Mouse (Mus musculus) CD4-positive, CD25-positive, alpha-beta regulatory T cell (primary cell): ENCODE measurements around the gene Cend1. TPM values are rescaled to one million over a fixed set of nuclear protein-coding genes. Genes with fewer than 3 reads are reported as not detected.

Experiments
- polyA plus RNA-seq: library from polyadenylated mRNA; unstranded; fragments of 100-300 nt; shearing (Covaris generic); gene quantifications from one replicate; pipeline ENCODE4 v1.2.1, GENCODE M21; 2017

The Cend1 gene
- 0.37 TPM for polyA plus RNA-seq

DNA sequence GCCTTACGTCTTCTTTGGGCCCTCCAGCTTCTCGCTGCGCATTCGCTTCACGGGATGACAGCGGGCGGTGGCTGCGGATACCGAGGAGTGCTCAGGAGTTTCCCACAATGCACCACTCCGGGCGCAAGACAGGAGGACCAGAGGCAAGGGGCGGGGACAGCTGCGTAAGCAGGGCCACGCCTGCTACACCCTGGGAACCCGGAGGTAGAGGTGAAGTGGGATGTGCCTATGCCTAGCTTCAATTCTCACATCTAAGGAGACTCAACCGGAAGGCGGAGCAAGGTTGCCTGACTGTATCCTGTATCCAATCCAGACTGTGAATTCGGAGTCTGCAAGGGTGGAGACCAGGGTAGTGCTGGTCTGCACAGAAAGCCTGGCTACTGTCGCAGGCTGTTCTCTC lies at the start of gene Cend1:
TSS of gene Cend1 (minus strand) at position 182 of the 400 bp plus-strand sequence.

DNA sequence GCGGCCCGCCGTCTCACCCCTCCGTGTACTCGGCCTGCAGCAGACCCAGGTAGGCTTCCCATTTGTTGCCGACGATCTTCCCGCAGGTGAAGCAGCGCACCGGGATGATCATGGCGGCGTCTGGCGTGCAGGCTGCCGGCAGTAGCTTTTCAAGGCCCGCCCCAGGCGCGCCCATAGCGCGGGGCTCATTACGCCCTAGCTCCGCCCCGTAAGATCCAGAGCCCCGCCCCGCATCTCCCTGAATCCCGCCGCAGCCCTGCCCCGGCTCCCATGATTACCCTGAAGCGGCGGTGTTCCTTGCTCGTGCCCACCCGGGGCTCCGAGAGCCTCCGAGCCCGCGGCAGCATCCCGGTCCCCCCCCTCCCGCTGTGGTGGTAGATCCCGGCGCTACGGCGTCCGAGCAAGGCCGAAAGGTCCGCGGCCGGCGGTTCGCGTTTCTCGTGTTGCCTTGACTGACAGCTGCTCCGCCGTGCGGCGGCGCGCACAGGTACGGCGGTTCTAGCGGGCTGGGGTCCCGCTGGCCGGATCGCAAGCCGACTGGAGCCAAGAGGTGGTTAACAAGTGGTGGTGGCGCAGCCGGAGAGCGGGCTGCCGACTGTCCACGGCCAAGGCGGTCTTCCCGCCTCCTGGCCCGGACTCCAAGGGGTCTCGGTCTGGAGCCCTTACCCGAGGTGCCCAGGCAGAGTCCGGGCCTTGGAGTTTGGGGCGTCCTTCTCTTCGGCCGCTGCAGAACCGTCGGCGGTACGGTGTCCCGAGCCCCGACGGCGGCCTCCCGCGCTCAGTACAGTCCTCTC lies 45.9 kb upstream of the Cend1 start, which contains the start of the genes Polr2l and Tspan4:
TSS of gene Polr2l (minus strand) at position 122 of the 794 bp plus-strand sequence.
TSS of gene Tspan4 (plus strand) at position 230 of the 794 bp plus-strand sequence.

DNA sequence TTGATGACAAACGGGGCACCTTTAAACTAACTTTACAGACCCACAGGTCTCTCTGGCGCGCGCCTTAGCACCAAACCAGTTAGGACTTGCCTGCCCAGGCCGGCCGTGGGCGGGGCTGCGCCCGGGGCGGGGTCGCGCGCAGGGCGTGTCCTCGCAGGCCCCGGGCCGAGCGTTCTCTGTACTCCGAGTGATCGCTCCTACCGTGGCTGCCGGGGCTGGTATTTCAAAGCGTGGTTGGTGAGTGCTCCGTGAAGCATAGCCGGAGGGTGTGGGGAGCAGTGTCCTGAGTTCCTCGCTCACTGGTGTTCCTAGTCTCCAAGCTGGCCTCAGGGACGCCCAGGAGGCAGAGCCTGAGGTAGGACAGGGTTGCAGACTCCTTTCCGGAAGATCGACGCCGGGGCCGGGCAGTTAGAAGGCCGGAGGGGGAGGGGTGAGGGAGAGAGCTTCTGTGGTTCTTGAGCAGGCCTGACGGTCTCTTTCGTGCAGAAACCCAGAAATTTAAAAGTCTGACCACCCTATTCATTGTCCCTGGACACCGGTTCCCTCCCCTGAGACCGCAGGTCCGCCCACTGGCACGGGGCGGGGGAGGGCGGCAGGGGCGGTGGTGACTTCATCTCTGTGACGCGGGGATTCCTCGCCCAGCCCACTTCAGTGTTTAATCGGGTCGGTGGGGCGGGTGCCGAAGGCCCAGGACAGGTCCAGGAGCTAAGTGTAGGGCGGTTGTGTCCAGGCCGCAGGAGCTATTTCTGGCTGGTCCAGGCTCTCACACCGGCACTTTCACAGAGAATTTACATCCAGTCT lies 38.1 kb upstream of the Cend1 start, which contains the start of gene Cd151:
TSS of gene Cd151 (plus strand) at position 163 of the 801 bp plus-strand sequence.

DNA sequence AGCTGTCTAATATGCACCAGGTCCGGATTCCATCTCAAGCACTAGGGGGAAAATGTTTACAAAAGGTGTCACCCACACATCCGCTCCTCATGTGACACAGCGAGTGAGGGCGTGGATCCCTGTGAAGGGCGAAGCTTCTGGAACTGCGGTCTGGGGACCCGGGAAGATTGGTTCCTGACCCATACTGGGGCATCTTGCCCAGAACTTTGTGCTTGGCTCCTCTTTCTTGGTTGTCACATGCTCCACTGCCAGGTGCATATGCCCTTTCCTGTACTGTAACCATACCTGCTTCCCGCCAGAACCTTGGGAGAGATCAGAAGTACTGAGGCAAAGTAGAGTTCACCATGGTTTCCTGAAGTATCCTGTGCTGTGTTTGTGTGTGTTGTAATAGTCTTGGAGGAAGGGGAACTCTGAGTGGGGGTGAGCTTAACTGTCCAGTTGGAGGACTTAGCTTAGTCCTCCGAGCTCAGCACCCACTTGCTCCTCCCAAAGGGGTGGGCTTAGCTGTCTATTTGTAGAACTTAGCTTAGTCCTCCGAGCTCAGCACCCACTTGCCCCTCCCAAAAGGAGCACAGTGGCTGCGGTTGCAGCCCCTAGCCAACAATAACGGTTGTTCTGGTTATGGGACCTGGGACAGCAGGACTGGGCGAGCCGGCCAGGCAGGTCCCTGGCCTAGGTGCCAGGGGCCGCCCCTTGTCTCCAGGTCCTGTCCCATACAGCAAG lies 31.3 kb upstream of the Cend1 start, which contains the start of gene Cracr2b:
TSS of gene Cracr2b (plus strand) at position 704 of the 723 bp plus-strand sequence.

DNA sequence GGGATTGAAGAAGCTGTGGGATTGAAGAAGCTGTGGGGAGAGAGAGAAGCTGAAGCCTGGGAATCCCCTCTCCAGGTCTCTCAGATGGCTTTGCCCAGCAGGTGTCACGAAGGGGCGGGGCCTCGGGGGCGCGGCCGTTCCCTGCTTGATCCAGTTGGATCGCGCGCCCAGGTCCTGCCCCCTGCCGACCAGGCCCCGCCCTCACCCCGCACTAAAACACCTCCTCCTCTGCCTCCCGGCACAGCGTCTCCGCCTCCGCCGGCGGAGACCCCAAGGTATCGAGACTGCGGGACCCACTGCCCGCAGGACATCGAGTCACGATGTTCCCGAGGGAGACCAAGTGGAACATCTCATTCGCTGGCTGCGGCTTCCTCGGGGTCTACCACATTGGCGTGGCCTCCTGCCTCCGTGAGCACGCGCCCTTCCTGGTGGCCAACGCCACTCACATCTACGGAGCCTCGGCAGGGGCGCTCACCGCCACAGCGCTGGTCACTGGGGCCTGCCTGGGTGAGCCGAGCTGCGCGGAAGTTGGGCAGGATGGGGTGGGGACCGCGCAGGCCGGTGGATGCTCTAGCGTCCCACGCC lies 25.8 kb upstream of the Cend1 start, which contains the start of gene Pnpla2:
TSS of gene Pnpla2 (plus strand) at position 232 of the 585 bp plus-strand sequence.

DNA sequence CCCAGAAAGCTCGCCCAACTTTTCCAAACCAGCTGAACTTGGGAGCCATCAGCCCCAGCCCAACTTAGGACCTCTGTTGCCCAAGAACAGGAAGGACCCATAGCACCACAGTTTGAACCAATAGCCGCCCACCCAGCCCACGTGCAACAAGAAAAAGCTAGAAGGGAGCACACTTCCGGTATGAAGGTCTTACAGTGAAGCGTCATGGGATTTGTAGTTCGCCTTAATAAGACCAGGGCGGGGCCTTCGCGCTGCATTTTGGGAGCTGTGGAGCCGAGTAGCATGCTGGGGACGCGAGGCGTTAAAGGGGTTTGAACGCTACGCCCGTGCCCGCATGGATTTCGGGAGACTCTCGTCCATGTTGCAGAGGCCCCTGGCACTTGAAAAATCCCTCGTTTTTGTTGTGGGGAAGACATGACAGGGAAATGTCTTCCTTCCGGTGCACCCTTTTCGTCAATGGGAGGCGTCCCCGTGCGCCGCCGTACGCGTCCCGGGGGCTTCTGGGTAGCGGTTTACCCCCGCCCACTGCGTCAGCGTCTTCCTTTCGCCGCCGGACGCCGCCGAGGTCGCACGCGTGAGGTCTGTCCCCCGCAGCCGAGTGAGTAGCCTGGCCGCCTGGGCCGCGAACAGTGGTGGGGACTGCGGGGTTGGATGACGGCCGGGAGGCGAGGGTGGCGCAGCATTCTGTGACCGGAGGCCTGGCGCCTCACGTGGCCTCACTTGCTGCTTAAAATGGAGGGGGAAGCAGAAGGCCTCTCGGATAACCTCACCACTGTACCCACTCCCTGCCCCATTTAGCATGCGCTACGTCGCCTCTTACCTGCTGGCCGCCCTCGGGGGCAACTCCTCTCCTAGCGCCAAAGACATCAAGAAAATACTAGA lies 18.1 kb upstream of the Cend1 start, which contains the start of gene Rplp2:
TSS of gene Rplp2 (plus strand) at position 261 of the 882 bp plus-strand sequence.

DNA sequence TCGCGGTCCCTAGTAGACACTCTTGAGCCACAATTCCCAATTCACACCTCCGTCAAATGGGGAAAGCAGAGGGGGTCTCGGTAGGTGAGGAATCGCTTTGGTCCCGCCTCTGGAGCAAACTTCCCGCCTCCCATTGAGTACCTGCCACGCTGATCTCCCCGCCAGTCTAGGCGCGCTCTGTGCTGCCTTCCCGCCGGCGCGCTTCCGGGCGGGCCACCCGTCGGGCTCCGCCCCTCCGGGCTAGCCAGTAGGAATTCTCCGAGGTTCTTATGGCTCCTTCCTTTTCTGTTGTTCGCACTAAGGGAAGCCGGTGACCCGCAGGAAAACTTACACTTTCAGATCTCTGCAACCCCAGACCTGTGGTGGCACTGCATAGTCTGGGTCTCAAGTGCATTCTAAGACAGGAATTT lies 14.5 kb upstream of the Cend1 start, which contains the start of gene Pidd1:
TSS of gene Pidd1 (minus strand) at position 198 of the 410 bp plus-strand sequence.

DNA sequence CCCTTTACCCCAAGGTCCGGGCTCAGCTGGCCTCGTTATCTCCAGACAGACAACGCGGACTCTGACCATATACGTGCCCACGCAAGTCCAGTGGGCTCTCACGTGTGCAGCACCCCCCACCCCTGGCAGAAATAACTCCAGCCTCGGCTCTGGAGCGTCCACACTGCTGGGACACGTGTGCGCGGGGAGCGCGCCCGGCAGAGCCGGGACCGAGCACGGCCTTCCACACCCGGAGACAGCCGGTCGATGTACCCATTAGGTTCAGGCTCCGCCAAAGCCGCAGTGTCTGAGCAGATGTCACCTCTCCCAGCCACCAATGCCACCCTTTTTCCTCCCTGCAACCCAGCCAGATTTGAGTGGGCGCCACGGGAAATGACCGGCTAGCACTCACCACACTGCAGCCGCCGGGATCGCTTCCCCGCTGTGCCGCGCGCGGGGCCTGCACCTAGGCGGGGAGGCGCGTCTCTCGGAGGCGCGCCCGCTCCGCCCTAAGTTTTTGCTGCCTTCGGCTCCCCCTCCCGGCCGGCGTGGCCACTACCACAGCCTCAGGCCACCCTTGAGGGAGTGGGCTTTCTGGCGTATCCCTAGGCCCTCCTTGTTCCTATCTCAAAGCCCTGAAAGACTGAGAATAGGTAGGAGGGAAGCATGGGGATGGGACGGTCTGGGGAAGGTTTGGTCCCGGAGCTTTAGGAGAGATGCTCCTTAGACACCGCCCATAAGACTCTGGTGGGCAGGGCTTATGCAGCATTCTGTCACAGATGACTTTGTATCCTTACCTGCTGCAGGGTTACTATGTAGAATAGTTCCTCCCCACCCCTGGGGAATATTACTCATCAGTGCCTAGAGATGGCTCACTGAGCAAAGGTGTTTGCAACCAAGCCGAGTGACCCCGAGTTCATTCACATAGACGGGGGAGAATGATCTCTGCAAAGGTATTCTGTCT lies 8.2 kb upstream of the Cend1 start, which contains the start of gene Slc25a22:
TSS of gene Slc25a22 (minus strand) at position 715 of the 943 bp plus-strand sequence.

DNA sequence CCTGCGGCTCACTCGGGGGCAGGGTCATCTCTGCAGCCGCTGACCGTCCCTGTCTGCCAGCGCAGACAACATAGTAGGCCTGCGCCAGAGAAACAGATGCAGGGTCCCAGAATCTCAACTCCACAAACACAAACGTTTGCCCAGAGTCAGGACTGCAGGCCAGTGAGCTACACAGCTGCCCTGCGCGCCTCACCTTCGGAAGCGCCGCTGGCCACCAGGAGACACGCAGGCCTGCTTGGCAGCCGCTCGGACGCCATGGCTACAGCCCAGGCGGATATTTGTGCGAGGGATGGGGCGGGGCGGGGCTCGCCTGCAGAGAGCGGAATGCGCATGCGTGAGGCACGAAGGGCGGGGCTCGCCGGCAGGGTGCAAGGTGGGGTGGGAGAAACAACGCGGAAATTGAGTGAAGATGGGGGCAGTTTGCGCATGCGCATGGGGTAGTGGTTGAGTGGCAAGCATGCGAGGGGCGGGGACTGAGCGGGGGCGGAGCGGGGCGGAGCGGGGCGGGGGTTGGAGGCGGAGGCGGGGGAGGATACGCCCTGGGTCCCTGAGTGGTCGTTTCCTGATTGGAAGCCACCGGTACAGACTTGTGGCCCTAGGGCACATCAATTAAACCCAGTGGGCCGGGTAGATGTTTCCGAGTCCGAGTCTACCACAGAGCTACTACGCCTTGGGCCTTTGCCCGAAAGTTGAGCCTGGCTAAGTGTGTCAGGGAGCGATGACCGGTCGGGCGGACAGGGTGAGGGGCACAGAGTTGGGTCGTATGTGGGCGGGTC lies 15.3 kb downstream of the Cend1 start, which contains the start of gene Gatd1:
TSS of gene Gatd1 (minus strand) at position 328 of the 776 bp plus-strand sequence.

DNA sequence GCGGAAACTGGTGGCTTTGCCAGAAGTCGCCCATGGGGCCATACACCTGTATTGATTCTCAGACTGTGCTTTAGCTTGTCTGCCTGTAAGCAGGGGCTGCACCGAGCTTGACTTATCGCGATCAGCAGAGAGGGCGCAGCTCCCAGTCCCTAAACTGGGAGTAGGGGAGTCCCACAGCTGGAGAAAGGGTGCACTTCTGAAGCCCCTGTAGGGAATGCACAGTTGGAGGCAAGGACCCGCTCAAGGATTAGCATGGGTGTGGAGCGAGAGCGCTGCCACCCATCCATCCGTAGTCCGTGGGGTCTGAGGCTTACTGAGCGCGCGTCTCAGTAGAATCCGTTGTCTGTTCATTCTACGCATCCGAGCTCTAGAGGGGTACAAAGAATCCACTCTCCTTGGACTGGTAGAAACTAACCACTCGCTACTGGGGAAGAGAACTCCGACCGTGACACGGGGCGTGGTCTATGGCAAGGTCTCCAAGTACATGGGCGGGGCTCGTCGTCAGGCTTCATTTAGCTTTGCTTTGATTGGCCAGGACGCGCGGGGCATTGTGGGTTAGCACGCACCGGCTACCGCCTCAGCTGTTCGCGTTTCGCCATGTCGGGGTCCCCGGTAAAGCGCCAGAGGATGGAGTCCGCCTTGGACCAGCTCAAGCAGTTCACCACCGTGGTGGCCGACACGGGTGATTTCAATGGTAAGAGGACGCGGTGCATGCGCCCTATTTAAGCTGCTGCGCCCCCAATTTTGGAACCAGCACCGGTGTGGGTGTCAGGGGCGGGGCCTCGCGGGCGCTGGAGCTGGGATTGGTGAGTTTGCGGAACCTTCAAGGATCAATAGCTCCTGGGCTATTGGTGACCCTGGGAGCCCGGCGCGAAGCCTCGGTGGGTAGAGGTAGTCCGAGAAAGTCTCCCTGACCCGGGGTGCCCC lies 37.4 kb downstream of the Cend1 start, which contains the start of gene Taldo1:
TSS of gene Taldo1 (plus strand) at position 575 of the 927 bp plus-strand sequence.

Other genes starting within 250 kb of the Cend1 start
- 49.3 TPM for gene Hras, start 235.5 kb downstream of the Cend1 start, polyA plus RNA-seq
- gene Lrrc56, start 235.3 kb downstream of the Cend1 start, polyA plus RNA-seq: 2.7 TPM
- 12.6 TPM for gene Lmntd2, start 215.4 kb downstream of the Cend1 start, polyA plus RNA-seq
- 21.9 TPM for gene Rassf7, start 213.6 kb downstream of the Cend1 start, polyA plus RNA-seq
- gene Phrf1, start 200.7 kb downstream of the Cend1 start, polyA plus RNA-seq: 99.1 TPM
- gene Irf7, start 163.0 kb downstream of the Cend1 start, polyA plus RNA-seq: 129 TPM
- gene Cdhr5, start 152.7 kb downstream of the Cend1 start, polyA plus RNA-seq: not detected
- gene Sct, start 150.4 kb downstream of the Cend1 start, polyA plus RNA-seq: not detected
- not detected for gene Drd4, start 137.5 kb downstream of the Cend1 start, polyA plus RNA-seq
- 71.1 TPM for gene Deaf1, start 101.8 kb downstream of the Cend1 start, polyA plus RNA-seq
- 49.0 TPM for gene Tmem80, start 101.8 kb downstream of the Cend1 start, polyA plus RNA-seq
- gene Eps8l2, start 90.6 kb downstream of the Cend1 start, polyA plus RNA-seq: 0.06 TPM
- 309 TPM for gene Taldo1, start 37.3 kb downstream of the Cend1 start, polyA plus RNA-seq
- gene Gatd1, start 15.4 kb downstream of the Cend1 start, polyA plus RNA-seq: 82.3 TPM
- 75.9 TPM for gene Slc25a22, start 8.4 kb upstream of the Cend1 start, polyA plus RNA-seq
- 12.2 TPM for gene Pidd1, start 14.5 kb upstream of the Cend1 start, polyA plus RNA-seq
- 1,397 TPM for gene Rplp2, start 17.9 kb upstream of the Cend1 start, polyA plus RNA-seq
- gene Pnpla2, start 25.7 kb upstream of the Cend1 start, polyA plus RNA-seq: 75.2 TPM
- gene Cracr2b, start 31.6 kb upstream of the Cend1 start, polyA plus RNA-seq: not detected
- gene Cd151, start 37.9 kb upstream of the Cend1 start, polyA plus RNA-seq: 9.0 TPM
- 28.5 TPM for gene Polr2l, start 45.6 kb upstream of the Cend1 start, polyA plus RNA-seq
- 1.9 TPM for gene Tspan4, start 45.7 kb upstream of the Cend1 start, polyA plus RNA-seq
- 22.6 TPM for gene Chid1, start 110.4 kb upstream of the Cend1 start, polyA plus RNA-seq
- gene Ap2a2, start 132.7 kb upstream of the Cend1 start, polyA plus RNA-seq: 55.7 TPM
- gene Muc6, start 225.8 kb upstream of the Cend1 start, polyA plus RNA-seq: not detected